Mouse (Mus musculus) bone marrow macrophage, adult 2 months (primary cell): ENCODE measurements at regions not wholly inside any gene's neighbourhood (a gene's known extent, or its start where the extent isn't known, plus 50 kb on each side); places are given as distances from the start of the nearest gene placed in this dataset.

Source experiments
- CTCF ChIP-seq: IDR thresholded peaks from 2 replicates; pipeline ENCODE4 v1.5.1; 2012; ENCODE audit warnings: low read depth, mild to moderate bottlenecking, low read length, moderate library complexity
- POLR2A ChIP-seq: IDR thresholded peaks from 2 replicates; pipeline ENCODE4 v1.6.1; 2012; ENCODE audit warnings: mild to moderate bottlenecking, low read depth, low read length, borderline replicate concordance

DNA sequence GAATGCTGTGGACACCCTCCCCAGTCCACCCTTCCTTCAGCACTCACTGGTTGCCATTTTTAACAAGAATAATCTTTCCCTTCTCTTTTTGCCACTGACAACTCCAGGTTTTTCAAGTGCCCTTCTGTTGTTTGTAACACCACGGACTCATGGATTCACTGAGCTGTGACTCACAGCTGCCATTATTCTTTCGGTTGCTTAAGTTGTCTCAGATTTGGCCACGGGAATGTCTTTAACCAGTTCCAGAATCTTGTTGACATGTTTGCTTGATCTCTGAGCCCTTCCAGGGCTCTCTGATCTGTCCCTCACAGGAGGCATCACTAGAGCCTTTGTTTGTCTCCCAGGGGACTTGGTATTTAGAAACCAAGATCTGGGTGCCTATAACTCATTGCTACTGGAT, 131.5 kb upstream of the Rab11fip2 start:
- TF ChIP-seq CTCF = no peak
- TF ChIP-seq POLR2A = no peak
